Mouse (Mus musculus): ENCODE measurements at regions not wholly inside any gene's neighbourhood (a gene's known extent, or its start where the extent isn't known, plus 50 kb on each side); places are given as distances from the start of the nearest gene placed in this dataset.

DNA sequence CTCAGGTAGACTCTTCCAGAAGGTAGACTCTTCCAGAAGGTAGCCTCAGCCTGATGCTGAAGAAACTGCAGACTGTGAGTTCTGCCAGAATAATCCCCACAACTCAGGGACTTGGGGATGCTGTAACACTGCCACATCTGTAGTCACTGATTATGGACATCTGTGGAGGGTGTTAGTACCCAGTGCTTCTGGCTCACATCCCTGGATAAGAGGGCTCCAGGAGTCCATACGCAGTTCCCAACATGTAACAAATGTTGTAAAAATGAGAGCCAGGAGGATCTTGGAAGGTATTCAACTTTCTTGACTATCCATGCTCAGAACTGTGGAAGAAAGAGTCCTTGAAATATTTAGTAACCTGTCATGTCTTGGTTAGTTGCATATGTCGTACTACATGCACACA, 200.7 kb upstream of the Rnd3 start:
- Histone ChIP-seq H3K27ac (ENCODE audit: control insufficient read depth, insufficient read depth, low read length) (no peak overlapping the region), H3K4me3 (ENCODE audit: control insufficient read depth, insufficient read depth, low read length) (no peak overlapping the region), H3K36me3 (ENCODE audit: control insufficient read depth, insufficient read depth, low read length) (no peaks in the 10 kb centered on the region), H3K4me1 (replicated peaks; ENCODE audit: control insufficient read depth, insufficient read depth, low read length) (no peaks in the 10 kb centered on the region), H3K27me3 (ENCODE audit: control insufficient read depth, insufficient read depth, low read length) (no peaks in the 10 kb centered on the region)
- 92% methylated on average over 2 of the region's 2 CpGs for WGBS
- TF ChIP-seq POLR2A (IDR thresholded peaks at IDR 0.05; ENCODE audit: control insufficient read depth, extremely low read depth, insufficient read depth, low read length, poor library complexity) (no peak), CTCF (IDR thresholded peaks at IDR 0.05; ENCODE audit: borderline replicate concordance, control insufficient read depth, extremely low read depth, insufficient read depth, low read length, poor library complexity) (no peak)
- no peak for DNase-seq

DNA sequence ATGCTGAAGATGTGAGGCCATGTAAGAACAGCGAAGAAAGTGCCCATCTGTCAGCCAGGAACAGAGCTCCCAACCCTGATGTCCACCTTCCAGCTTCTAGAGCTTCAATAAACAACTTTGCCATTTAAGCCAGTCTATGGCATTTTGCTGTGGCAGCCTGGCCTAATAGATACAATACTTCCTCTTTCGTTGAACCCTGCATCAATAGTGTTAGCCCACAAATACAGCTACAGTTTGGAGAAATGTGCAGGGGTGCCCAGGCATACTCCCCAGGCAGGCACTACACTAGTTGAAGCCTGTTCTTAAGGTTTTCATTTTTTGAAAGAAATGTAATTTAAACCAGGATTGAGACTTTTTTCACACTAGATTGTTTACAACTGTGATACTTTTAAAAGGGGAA, 199.9 kb upstream of the Rnd3 start:
- Histone ChIP-seq H3K36me3 (ENCODE audit: control insufficient read depth, insufficient read depth, low read length) (no peaks in the 10 kb centered on the region), H3K4me1 (replicated peaks; ENCODE audit: control insufficient read depth, insufficient read depth, low read length) (no peaks in the 10 kb centered on the region), H3K4me3 (ENCODE audit: control insufficient read depth, insufficient read depth, low read length) (no peak overlapping the region), H3K27me3 (ENCODE audit: control insufficient read depth, insufficient read depth, low read length) (no peaks in the 10 kb centered on the region), H3K27ac (ENCODE audit: control insufficient read depth, insufficient read depth, low read length) (no peak overlapping the region)
- no peak for DNase-seq
- no peak for TF ChIP-seq POLR2A (IDR thresholded peaks at IDR 0.05; ENCODE audit: control insufficient read depth, extremely low read depth, insufficient read depth, low read length, poor library complexity)
- TF ChIP-seq CTCF (IDR thresholded peaks at IDR 0.05; ENCODE audit: borderline replicate concordance, control insufficient read depth, extremely low read depth, insufficient read depth, low read length, poor library complexity), result no peak
- WGBS, result 52% methylated on average over 2 of the region's 2 CpGs

- no peak overlapping the region for H3K4me3 ChIP-seq (ENCODE audit: control insufficient read depth, insufficient read depth, low read length)
- WGBS, result 98% methylated on average over 1 of the region's 1 CpGs
Measured at GRCm38 (mm10) chr2:51347086-51347485, 198.2 kb upstream of the Rnd3 start.

GRCm38 (mm10) chr2:51342421-51342820, 193.5 kb upstream of the Rnd3 start:
- no peak for DNase-seq
- no peaks in the 10 kb centered on the region for H3K4me1 ChIP-seq (replicated peaks; ENCODE audit: control insufficient read depth, insufficient read depth, low read length)
- 93% methylated on average over 1 of the region's 1 CpGs for WGBS
- no peak for TF ChIP-seq POLR2A (IDR thresholded peaks at IDR 0.05; ENCODE audit: control insufficient read depth, extremely low read depth, insufficient read depth, low read length, poor library complexity)
- TF ChIP-seq CTCF (IDR thresholded peaks at IDR 0.05; ENCODE audit: borderline replicate concordance, control insufficient read depth, extremely low read depth, insufficient read depth, low read length, poor library complexity), result no peak
- no peak overlapping the region for H3K27ac ChIP-seq (ENCODE audit: control insufficient read depth, insufficient read depth, low read length)
- H3K27me3 ChIP-seq (ENCODE audit: control insufficient read depth, insufficient read depth, low read length), result no peaks in the 10 kb centered on the region
- H3K36me3 ChIP-seq (ENCODE audit: control insufficient read depth, insufficient read depth, low read length), result no peaks in the 10 kb centered on the region
- no peak overlapping the region for H3K4me3 ChIP-seq (ENCODE audit: control insufficient read depth, insufficient read depth, low read length)

More at GRCm38 (mm10) chr2:51347086-51347485, 198.2 kb upstream of the Rnd3 start:
- no peaks in the 10 kb centered on the region for H3K4me1 ChIP-seq (replicated peaks; ENCODE audit: control insufficient read depth, insufficient read depth, low read length)
- DNase-seq, result no peak
- H3K36me3 ChIP-seq (ENCODE audit: control insufficient read depth, insufficient read depth, low read length), result no peaks in the 10 kb centered on the region
- no peaks in the 10 kb centered on the region for H3K27me3 ChIP-seq (ENCODE audit: control insufficient read depth, insufficient read depth, low read length)
- no peak overlapping the region for H3K27ac ChIP-seq (ENCODE audit: control insufficient read depth, insufficient read depth, low read length)
- TF ChIP-seq CTCF (IDR thresholded peaks at IDR 0.05; ENCODE audit: borderline replicate concordance, control insufficient read depth, extremely low read depth, insufficient read depth, low read length, poor library complexity) (no peak), POLR2A (IDR thresholded peaks at IDR 0.05; ENCODE audit: control insufficient read depth, extremely low read depth, insufficient read depth, low read length, poor library complexity) (no peak)

- 95% methylated on average over 6 of the region's 6 CpGs for WGBS
- Histone ChIP-seq H3K36me3 (ENCODE audit: control insufficient read depth, insufficient read depth, low read length) (no peaks in the 10 kb centered on the region), H3K4me1 (replicated peaks; ENCODE audit: control insufficient read depth, insufficient read depth, low read length) (no peaks in the 10 kb centered on the region), H3K27ac (ENCODE audit: control insufficient read depth, insufficient read depth, low read length) (no peak overlapping the region), H3K4me3 (ENCODE audit: control insufficient read depth, insufficient read depth, low read length) (no peak overlapping the region), H3K27me3 (ENCODE audit: control insufficient read depth, insufficient read depth, low read length) (no peaks in the 10 kb centered on the region)
- TF ChIP-seq POLR2A (IDR thresholded peaks at IDR 0.05; ENCODE audit: control insufficient read depth, extremely low read depth, insufficient read depth, low read length, poor library complexity) (no peak), CTCF (IDR thresholded peaks at IDR 0.05; ENCODE audit: borderline replicate concordance, control insufficient read depth, extremely low read depth, insufficient read depth, low read length, poor library complexity) (no peak)
- DNase-seq, result no peak
Measured at GRCm38 (mm10) chr2:51334437-51334836, 185.5 kb upstream of the Rnd3 start.

GRCm38 (mm10) chr2:51327081-51327480, 178.2 kb upstream of the Rnd3 start:
- H3K36me3 ChIP-seq (ENCODE audit: control insufficient read depth, insufficient read depth, low read length), result no peaks in the 10 kb centered on the region
- no peak for TF ChIP-seq CTCF (IDR thresholded peaks at IDR 0.05; ENCODE audit: borderline replicate concordance, control insufficient read depth, extremely low read depth, insufficient read depth, low read length, poor library complexity)
- TF ChIP-seq POLR2A (IDR thresholded peaks at IDR 0.05; ENCODE audit: control insufficient read depth, extremely low read depth, insufficient read depth, low read length, poor library complexity), result no peak
- no peak overlapping the region for H3K27ac ChIP-seq (ENCODE audit: control insufficient read depth, insufficient read depth, low read length)
- no peaks in the 10 kb centered on the region for H3K4me1 ChIP-seq (replicated peaks; ENCODE audit: control insufficient read depth, insufficient read depth, low read length)
- H3K4me3 ChIP-seq (ENCODE audit: control insufficient read depth, insufficient read depth, low read length), result no peak overlapping the region
- 95% methylated on average over 8 of the region's 8 CpGs for WGBS
- no peak for DNase-seq
- H3K27me3 ChIP-seq (ENCODE audit: control insufficient read depth, insufficient read depth, low read length), result no peaks in the 10 kb centered on the region

DNA sequence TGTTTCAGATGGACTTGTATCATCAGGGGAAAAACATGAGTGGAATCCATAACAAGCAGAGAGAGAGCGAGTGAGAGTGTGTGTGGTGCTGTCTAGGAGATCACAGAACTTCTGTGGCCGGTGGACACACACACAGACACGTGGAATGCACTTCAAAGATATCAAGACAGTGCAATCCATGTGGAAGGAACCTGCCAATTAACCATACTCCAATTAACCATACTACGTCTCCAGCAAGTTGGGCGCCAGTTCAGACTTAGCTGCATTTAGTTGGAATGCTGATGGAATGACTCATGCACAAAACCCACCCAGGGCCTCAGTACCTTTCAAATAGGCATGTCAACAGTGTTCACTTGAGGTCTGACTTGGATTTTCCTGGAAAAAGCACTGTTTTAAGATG, 172.8 kb upstream of the Rnd3 start:
- Histone ChIP-seq H3K36me3 (ENCODE audit: control insufficient read depth, insufficient read depth, low read length) (no peaks in the 10 kb centered on the region), H3K4me1 (replicated peaks; ENCODE audit: control insufficient read depth, insufficient read depth, low read length) (no peaks in the 10 kb centered on the region), H3K4me3 (ENCODE audit: control insufficient read depth, insufficient read depth, low read length) (no peak overlapping the region), H3K27ac (ENCODE audit: control insufficient read depth, insufficient read depth, low read length) (no peak overlapping the region), H3K27me3 (ENCODE audit: control insufficient read depth, insufficient read depth, low read length) (no peaks in the 10 kb centered on the region)
- no peak for DNase-seq
- WGBS, result 94% methylated on average over 5 of the region's 5 CpGs
- TF ChIP-seq POLR2A (IDR thresholded peaks at IDR 0.05; ENCODE audit: control insufficient read depth, extremely low read depth, insufficient read depth, low read length, poor library complexity), result no peak
- no peak for TF ChIP-seq CTCF (IDR thresholded peaks at IDR 0.05; ENCODE audit: borderline replicate concordance, control insufficient read depth, extremely low read depth, insufficient read depth, low read length, poor library complexity)

All from thymus, adult 2 months (tissue).